Mouse (Mus musculus) left cerebral cortex, postnatal 4 days (tissue): ENCODE measurements around the gene Dmgdh. TPM values are rescaled to one million over a fixed set of nuclear protein-coding genes. Genes with fewer than 3 reads are reported as not detected.

Experiments
- DNase-seq: peaks from one replicate; pipeline ENCODE4 v3.0.0-alpha.2; 2022
- intact Hi-C: fragments of 180-260 bp; cut with DNase I; formaldehyde crosslinking; loops from one replicate; pipeline ENCODE4 v1.15.1; 2025
- microRNA-seq: library from miRNA; unstranded; fragments of <30 nt; microRNA quantifications from one replicate; pipeline ENCODE4 v1.2.0, GENCODE M21; 2022
- total RNA-seq, 2 experiments: library from RNA; stranded (reverse); gene quantifications; 2 replicates each; pipeline ENCODE4 v1.2.3; 2021

The Dmgdh gene
- total RNA-seq, 2 experiments from 2014 or later, result 0.83 to 0.86 TPM

DNA sequence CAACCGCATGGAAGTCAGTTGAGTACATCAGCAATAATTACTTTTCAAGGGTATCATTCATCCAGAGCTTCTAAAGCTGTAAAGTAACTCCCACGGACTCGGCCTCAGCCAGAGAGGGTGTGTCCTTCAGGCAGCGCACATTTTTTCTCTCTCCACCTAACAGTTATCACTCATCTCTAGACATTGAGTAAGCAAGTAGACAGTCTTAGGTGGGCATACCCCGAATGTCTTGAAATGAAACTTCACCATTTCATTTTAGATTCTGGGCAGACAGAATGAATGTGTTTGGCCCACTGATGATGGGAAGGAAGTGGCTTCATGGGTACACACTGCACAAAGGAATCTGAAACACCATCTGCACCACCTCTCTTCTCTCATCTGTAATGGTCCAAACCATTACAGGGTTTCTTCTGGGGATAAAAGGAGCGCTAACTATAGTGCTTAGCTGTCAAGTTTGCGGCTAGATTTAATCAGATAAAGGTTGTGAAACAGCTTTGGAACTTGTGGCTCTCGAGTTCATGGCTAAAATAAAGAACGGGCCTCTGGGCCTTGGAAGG is 96.9 kb downstream of the Dmgdh start:
- intact Hi-C loops, result no loop called here
- no peak for DNase-seq

DNA sequence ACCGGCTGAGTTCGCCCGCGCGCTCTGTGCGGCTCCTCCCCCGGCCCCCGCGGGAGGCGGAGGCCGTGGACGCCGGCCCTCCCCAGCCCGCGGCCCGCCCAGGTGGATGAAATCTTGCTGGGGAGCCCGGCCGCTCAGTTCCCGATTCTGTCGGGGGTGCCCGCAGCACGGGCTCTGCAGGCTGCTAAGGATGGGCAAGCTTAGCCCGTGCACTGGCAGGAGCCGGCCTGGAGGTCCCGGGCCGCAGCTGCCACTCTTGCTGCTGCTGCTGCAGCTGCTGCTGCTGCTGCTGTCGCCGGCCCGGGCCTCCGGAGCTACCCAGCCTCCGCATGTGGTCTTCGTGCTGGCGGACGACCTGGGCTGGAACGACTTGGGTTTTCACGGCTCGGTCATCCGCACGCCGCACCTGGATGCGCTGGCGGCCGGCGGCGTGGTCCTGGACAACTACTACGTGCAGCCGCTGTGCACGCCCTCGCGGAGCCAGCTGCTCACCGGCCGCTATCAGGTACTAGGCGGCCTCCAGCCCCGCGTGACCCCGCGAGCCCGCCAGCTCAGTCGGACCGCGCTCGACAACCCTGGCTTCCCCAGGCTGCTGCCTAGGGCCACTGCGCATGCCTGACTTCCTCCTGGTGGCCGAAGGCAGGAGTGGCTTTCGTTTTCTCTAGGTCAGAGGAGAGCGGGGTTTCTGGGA is 97.5 kb downstream of the Dmgdh start, which contains the start of gene Arsb:
Arsb (plus strand) TSS at position 43 of the 691 bp plus-strand sequence.
- DNase-seq, result peak; percentile 89
- intact Hi-C loops, result no loop called here

DNA sequence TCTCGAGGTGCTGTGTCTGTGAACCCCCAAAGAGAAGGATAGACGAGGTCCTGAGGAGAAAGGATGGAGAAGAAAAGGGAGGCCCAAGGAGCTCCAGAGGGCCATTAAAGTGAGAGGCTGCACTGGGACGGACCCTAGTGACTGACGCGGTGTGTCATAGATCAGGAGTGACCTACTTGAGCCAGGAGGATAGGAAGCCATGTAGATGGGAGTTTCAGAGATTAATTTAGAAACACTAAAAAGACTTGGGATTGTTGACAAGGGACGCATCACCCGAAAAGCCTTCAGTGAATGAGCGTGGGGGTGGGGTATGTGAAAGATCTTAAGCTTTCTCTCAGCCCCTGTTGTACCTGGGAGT is 98.0 kb downstream of the Dmgdh start:
- intact Hi-C loops, result no loop called here

DNA sequence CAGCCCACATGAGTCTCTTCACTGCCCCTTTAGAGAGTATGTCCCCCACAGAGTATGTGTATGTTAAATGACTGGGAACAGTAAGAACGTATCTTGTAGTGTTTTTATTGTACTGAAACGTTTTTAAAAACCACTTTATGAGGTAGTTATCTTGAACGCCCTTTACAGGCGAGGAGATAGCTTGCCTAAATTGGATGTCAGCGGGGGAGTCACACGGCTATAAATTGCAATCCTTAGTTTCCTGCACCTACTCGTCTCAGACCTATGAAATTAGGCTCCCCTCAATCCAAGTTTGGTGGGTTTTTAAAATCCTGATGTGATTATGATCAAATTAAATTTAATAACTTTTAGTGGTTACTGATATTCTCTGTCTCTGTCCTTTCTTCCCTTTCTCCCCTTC is 98.6 kb downstream of the Dmgdh start:
- intact Hi-C loops, result no loop called here
- no peak for DNase-seq

More for the DNA sequence above, 98.0 kb downstream of the Dmgdh start:
- no peak for DNase-seq

DNA sequence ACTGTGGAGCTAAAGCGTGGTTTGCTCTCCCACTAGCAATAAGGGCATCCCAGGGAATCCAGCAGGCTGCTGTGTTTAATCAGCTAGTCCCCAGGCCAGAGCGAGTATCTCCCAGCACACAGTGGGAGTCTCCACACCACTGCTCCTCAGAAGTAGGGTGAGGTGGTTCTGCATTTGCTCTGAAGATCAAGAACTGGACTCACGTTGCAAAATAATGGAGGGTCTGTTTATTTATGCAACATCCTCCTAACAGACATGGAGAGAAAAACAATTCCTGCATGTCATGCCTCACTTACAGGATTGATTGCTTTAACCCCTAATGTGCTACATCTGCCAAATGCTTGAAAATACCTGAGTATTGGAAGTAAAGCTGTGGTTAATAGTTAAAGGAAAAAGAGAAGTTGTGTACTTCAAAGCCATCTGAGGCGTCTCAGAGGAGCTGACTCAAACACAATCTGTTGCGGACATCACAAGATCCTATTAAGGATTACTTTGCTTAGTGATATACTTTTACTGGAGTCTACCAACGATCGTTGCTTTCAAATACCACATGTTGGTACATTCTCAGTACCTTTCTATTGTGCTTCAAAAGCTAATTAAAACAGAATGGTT is 99.6 kb downstream of the Dmgdh start:
- intact Hi-C loops, result no loop called here
- DNase-seq, result no peak

- intact Hi-C loops, result no loop called here
- DNase-seq, result no peak
Observed at GRCm38 (mm10) chr13:93782823-93783222, 108.6 kb downstream of the Dmgdh start.

DNA sequence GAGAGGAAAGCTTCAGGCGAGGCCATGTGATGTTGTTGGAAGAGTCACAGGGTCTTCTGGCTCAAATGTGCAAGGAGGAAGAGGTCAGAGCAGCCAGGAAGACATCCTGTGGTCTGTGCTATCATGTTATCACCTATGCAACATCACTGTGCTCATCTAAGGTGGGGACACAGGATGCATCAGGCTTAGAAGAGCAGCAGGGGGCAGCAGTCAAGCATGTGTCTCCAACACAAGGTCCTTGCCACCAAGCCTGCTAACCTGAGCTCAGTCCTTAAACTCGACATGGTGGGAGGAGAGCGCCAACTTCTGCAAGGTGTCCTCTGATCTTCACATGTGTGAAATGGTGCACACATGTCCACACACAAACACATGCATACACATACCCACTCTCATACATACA is 111.1 kb downstream of the Dmgdh start:
- intact Hi-C loops, result no loop called here
- DNase-seq, result peak; percentile 30

DNA sequence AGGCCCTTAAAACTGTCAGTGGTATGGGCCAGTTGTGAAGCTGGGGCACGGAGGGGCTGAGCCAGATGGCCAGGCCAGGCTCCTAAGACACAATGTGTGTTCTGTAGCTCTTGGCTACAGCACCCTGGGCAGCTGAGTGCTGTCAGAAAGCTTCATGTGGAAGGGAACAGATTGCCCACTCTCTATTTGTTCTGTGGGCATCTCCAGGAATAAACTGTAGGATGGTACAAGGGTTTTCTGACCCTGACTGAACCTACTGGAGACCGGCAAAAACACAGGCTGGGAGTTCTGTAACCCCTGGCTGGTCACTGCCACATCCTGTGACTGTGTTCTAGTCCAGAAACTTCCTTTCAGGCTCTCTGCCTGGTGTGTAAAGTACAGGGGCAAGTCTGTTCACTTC is 111.8 kb downstream of the Dmgdh start:
- DNase-seq, result peak; percentile 68
- intact Hi-C loops, result no loop called here

DNA sequence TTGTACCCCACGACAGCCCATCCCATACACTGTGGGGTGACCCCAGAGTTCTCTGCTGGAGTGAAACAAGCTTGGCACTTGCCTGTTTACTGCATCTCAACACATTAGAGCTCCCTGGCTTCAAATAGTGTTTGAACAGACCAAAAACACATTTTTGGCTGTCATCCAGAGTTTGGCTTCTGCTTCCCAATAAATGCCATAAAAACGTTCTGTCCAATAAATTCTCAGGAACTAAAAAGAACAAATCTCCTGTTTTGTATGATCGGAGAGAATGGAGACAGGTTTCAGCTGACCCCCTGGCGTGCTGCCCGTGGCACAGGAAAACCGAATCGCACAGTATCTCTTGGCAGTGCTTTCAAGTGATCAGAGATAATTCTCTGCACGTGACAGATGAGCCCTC is 113.4 kb downstream of the Dmgdh start:
- DNase-seq, result peak; percentile 81
- intact Hi-C loops, result no loop called here

- intact Hi-C loops, result loop anchor here (5.0 to 10.0 kb wide), 3 partner anchors 272 to 922 kb away; no protein-coding TSS in a partner anchor
- no peak for DNase-seq
Observed at GRCm38 (mm10) chr13:93792945-93793642, 118.9 kb downstream of the Dmgdh start.

GRCm38 (mm10) chr13:93793643-93794182 is 119.5 kb downstream of the Dmgdh start:
- no peak for DNase-seq
- intact Hi-C loops, result loop anchor here (5.0 to 10.0 kb wide), 3 partner anchors 271 to 921 kb away; no protein-coding TSS in a partner anchor

GRCm38 (mm10) chr13:93797011-93797600 is 122.9 kb downstream of the Dmgdh start:
- no peak for DNase-seq
- intact Hi-C loops, result loop anchor here (10.0 kb wide), 2 partner anchors 268 to 918 kb away; no protein-coding TSS in a partner anchor

Small RNA genes lying within 50 kb of the gene (microRNA-seq; reads per million reads assigned to microRNA genes)
- not detected for gene Mir5624

Other genes with a start within 250 kb of the Dmgdh start
- gene Jmy, start 174.6 kb upstream of the Dmgdh start, total RNA-seq, result 10 to 100 TPM; 40.4 to 44.4 TPM
- gene Bhmt, start 36.5 kb upstream of the Dmgdh start, total RNA-seq, result not detected
- gene Bhmt2, start 131 bp upstream of the Dmgdh start, total RNA-seq, result under 1 TPM in 1 of 2 experiments, not detected in 1; 0.20 TPM
- 10 to 100 TPM; 31.7 to 34.8 TPM for gene Arsb, start 97.2 kb downstream of the Dmgdh start, total RNA-seq